Comparison of ENCODE assay signal across 16 mouse cellular contexts in the genomic region with DNA sequence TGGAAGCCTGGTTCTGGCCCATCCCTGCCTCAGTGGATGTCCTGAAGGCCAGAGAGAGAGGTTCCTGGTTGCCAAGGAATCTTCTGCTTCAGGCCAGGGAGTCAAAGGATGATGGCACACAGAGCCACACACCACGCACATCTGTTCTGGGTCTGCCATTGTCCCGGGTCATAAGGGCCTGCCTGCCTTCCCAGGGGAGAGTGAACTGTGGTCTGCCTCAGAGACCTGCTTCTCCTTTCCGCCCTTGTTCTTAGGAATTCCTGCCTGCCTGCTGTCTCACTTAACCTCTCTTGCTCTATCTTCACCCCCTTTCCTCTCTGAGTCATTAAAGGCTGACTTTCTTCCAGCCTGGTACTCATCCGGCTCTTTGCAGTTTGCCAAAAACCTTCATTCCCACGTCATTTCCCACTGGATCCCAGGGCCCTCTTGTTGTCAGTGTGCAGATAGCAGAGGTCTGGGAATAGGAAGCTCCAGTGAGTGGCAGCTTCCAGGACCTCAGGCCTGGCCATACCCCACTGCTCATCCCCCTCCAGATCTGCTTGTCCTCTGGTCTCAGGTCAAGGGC. TPM values are rescaled to one million over a fixed set of nuclear protein-coding genes. Genes with fewer than 3 reads are reported as not detected.
DNase-seq lines count a peak whose midpoint lies in the region; ATAC-seq and TF ChIP-seq lines count a peak whose summit lies in the region.
"Had no signal": no experiment of that assay in that cellular context is flagged by ENCODE, and none has a peak within 500 bp of the region (broad histone marks: within the 10 kb centered on the region; RNA-seq: fewer than 3 reads in every experiment).

No protein-coding gene starts in this region.

- no peak overlapping the region for H3K4me3 ChIP-seq in liver, postnatal 0 days (ENCODE audit: low read depth, low read length)
- H3K4me3 ChIP-seq in liver, embryonic 11.5 days (ENCODE audit: low read depth, low read length), result no peak overlapping the region
- H3K4me3 ChIP-seq in embryonic fibroblast, embryonic 13.5 days (ENCODE audit: insufficient read depth, low read length), result no peak overlapping the region
- no peak overlapping the region for H3K4me3 ChIP-seq in forebrain, embryonic 11.5 days (ENCODE audit: low read depth, low read length)

- no peaks in the 10 kb centered on the region for H3K9me3 ChIP-seq in liver, postnatal 0 days (ENCODE audit: low read length)
- H3K9me3 ChIP-seq in liver, embryonic 11.5 days (ENCODE audit: control insufficient read depth, low read length), result no peaks in the 10 kb centered on the region
- H3K9me3 ChIP-seq in forebrain, embryonic 11.5 days (ENCODE audit: control insufficient read depth, low read length), result no peaks in the 10 kb centered on the region

- intact Hi-C loops in heart, postnatal 14 days (cut with DNase I), result no loop called here

- TF ChIP-seq CTCF in liver, postnatal 0 days (IDR thresholded peaks at IDR 0.05; ENCODE audit: low read depth), result no peak
- TF ChIP-seq CTCF in embryonic fibroblast, embryonic 13.5 days (IDR thresholded peaks at IDR 0.05; ENCODE audit: borderline replicate concordance, insufficient read depth, low read length), result no peak

- no peak for TF ChIP-seq POLR2A in embryonic fibroblast, embryonic 13.5 days (IDR thresholded peaks at IDR 0.05; ENCODE audit: low read depth, low read length)

- H3K9ac ChIP-seq in liver, postnatal 0 days (replicated peaks), result no peak overlapping the region
- no peak overlapping the region for H3K9ac ChIP-seq in liver, embryonic 11.5 days (ENCODE audit: low read depth, low read length)
- H3K9ac ChIP-seq in forebrain, embryonic 11.5 days (ENCODE audit: low read length), result no peak overlapping the region

- H3K4me1 ChIP-seq in liver, postnatal 0 days (ENCODE audit: insufficient read depth), result no peaks in the 10 kb centered on the region
- no peaks in the 10 kb centered on the region for H3K4me1 ChIP-seq in liver, embryonic 11.5 days (replicated peaks; ENCODE audit: control insufficient read depth, insufficient read depth, low read length)
- no peaks in the 10 kb centered on the region for H3K4me1 ChIP-seq in embryonic fibroblast, embryonic 13.5 days (ENCODE audit: control insufficient read depth, insufficient read depth, low read length)
- no peaks in the 10 kb centered on the region for H3K4me1 ChIP-seq in forebrain, embryonic 11.5 days (replicated peaks; ENCODE audit: control insufficient read depth, insufficient read depth, low read length)

- H3K36me3 ChIP-seq in liver, postnatal 0 days (replicated peaks; ENCODE audit: insufficient read depth, low read length), result no peaks in the 10 kb centered on the region
- H3K36me3 ChIP-seq in liver, embryonic 11.5 days (ENCODE audit: control insufficient read depth, insufficient read depth, low read length), result 0 out of 2 replicates have a peak, but pooled peaks cover 2% of the 10 kb centered on the region
- no peaks in the 10 kb centered on the region; the same call in 1 of the 2 replicates for H3K36me3 ChIP-seq in forebrain, embryonic 11.5 days (ENCODE audit: control insufficient read depth, insufficient read depth, low read length)

- DNase-seq in heart, adult 11 months, result peak; percentile 94
- no peak for DNase-seq in heart, postnatal 14 days
- no peak for DNase-seq in liver, postnatal 0 days
- no peak for DNase-seq in liver, embryonic 11.5 days (ENCODE audit: low spot score)
- DNase-seq in urinary bladder, postnatal 10 days (ENCODE audit: low spot score), result no peak
- DNase-seq in forebrain, embryonic 11.5 days (ENCODE audit: low spot score), result no peak
- DNase-seq: gastrocnemius, postnatal 10 days; kidney, adult 18-20 months; kidney, postnatal 14 days; retina, postnatal 1 day; right cerebral cortex, postnatal 4 days had no signal

- ATAC-seq in liver, postnatal 0 days, result peak; percentile 48; the same call in 1 of the 2 replicates
- ATAC-seq in liver, embryonic 11.5 days (replicated peaks; ENCODE audit: low FRiP score), result no peak
- ATAC-seq in forebrain, embryonic 11.5 days (replicated peaks; ENCODE audit: low FRiP score), result no peak
- ATAC-seq: CD4-positive, CD25-positive, alpha-beta regulatory T cell, adult 4 months; midbrain, embryonic 16.5 days had no signal

- no peak overlapping the region for H3K27ac ChIP-seq in liver, postnatal 0 days (ENCODE audit: low read depth)
- H3K27ac ChIP-seq in liver, embryonic 11.5 days (ENCODE audit: low read depth, low read length), result no peak overlapping the region
- peak overlapping the region; percentile 16; the same call in 1 of the 2 replicates for H3K27ac ChIP-seq in embryonic fibroblast, embryonic 13.5 days (ENCODE audit: insufficient read depth, low read length)
- H3K27ac ChIP-seq in forebrain, embryonic 11.5 days (ENCODE audit: low read depth, low read length), result no peak overlapping the region

- peak; percentile 53; the same call in 1 of the 2 replicates for TF ChIP-seq EP300 in liver, postnatal 0 days (IDR thresholded peaks at IDR 0.05; ENCODE audit: low read depth)

- no peaks in the 10 kb centered on the region for H3K27me3 ChIP-seq in liver, postnatal 0 days (ENCODE audit: insufficient read depth, low read length)
- no peaks in the 10 kb centered on the region for H3K27me3 ChIP-seq in liver, embryonic 11.5 days (replicated peaks; ENCODE audit: control insufficient read depth, insufficient read depth, low read length)
- no peaks in the 10 kb centered on the region for H3K27me3 ChIP-seq in forebrain, embryonic 11.5 days (ENCODE audit: control insufficient read depth, insufficient read depth, low read length)

- H3K4me2 ChIP-seq in liver, postnatal 0 days (ENCODE audit: low read depth, low read length), result no peak overlapping the region
- no peak overlapping the region for H3K4me2 ChIP-seq in liver, embryonic 11.5 days
- H3K4me2 ChIP-seq in forebrain, embryonic 11.5 days (ENCODE audit: low read depth, low read length, severe bottlenecking), result no peak overlapping the region

- 73% methylated on average over 5 of the region's 5 CpGs for WGBS in liver, postnatal 0 days (ENCODE audit: insufficient replicate concordance)
- WGBS in liver, embryonic 11.5 days, result 76% methylated on average over 5 of the region's 5 CpGs
- 77% methylated on average over 5 of the region's 5 CpGs for WGBS in forebrain, embryonic 11.5 days

RNA-seq across cellular contexts. Expression of a gene that starts 9.3 kb away (rescaled TPM):
- total RNA-seq in heart, postnatal 14 days (2021), result under 1 TPM; 0.12 to 0.67 TPM
- polyA plus RNA-seq in liver, postnatal 0 days (2015; fragmentation: Nextera tagmentation; extraction: Ambion mirVana), result 0.11 TPM in 1 of 2 replicates, not detected in the other
- 0.21 TPM in 1 of 2 replicates, not detected in the other for polyA plus RNA-seq in liver, embryonic 11.5 days (2014; fragmentation: Nextera tagmentation; extraction: Ambion mirVana)
- 3.6 and 3.7 TPM in 2 replicates for polyA plus RNA-seq in embryonic fibroblast, embryonic 13.5 days (2011; ENCODE audit: insufficient read length, low read depth, missing spikeins)
- 0.52 TPM in 1 of 2 replicates, not detected in the other for polyA plus RNA-seq in forebrain, embryonic 11.5 days (2014; fragmentation: Nextera tagmentation; extraction: Ambion mirVana)
- total RNA-seq: megakaryocyte-erythroid progenitor cell, adult 5-6 weeks had no signal

RNA-seq across cellular contexts. Expression of a gene that starts 22.4 kb away (rescaled TPM):
- 1 to 10 TPM; 2.7 to 4.1 TPM for total RNA-seq in heart, postnatal 14 days (2021)
- polyA plus RNA-seq in liver, postnatal 0 days (2015; fragmentation: Nextera tagmentation; extraction: Ambion mirVana), result 12.8 and 15.1 TPM in 2 replicates
- 10.0 and 10.4 TPM in 2 replicates for polyA plus RNA-seq in liver, embryonic 11.5 days (2014; fragmentation: Nextera tagmentation; extraction: Ambion mirVana)
- polyA plus RNA-seq in embryonic fibroblast, embryonic 13.5 days (2011; ENCODE audit: insufficient read length, low read depth, missing spikeins), result 1.1 TPM in 1 of 2 replicates, not detected in the other
- polyA plus RNA-seq in forebrain, embryonic 11.5 days (2014; fragmentation: Nextera tagmentation; extraction: Ambion mirVana), result 1.0 and 1.9 TPM in 2 replicates
- total RNA-seq: MEL had no signal

RNA-seq across cellular contexts. Expression of a gene that starts 38.7 kb away (rescaled TPM):
- total RNA-seq in heart, postnatal 14 days (2021), result 100 to 1,000 TPM; 106 to 118 TPM
- 40.0 and 40.4 TPM in 2 replicates for polyA plus RNA-seq in liver, postnatal 0 days (2015; fragmentation: Nextera tagmentation; extraction: Ambion mirVana)
- 65.2 and 71.1 TPM in 2 replicates for polyA plus RNA-seq in liver, embryonic 11.5 days (2014; fragmentation: Nextera tagmentation; extraction: Ambion mirVana)
- polyA plus RNA-seq in embryonic fibroblast, embryonic 13.5 days (2011; ENCODE audit: insufficient read length, low read depth, missing spikeins), result 58.6 and 78.6 TPM in 2 replicates
- 45.7 and 46.9 TPM in 2 replicates for polyA plus RNA-seq in forebrain, embryonic 11.5 days (2014; fragmentation: Nextera tagmentation; extraction: Ambion mirVana)

RNA-seq across cellular contexts. Expression of a gene that starts 47.2 kb away (rescaled TPM):
- total RNA-seq in heart, postnatal 14 days (2021), result 10 to 100 TPM; 34.6 to 39.4 TPM
- 18.5 and 18.7 TPM in 2 replicates for polyA plus RNA-seq in liver, postnatal 0 days (2015; fragmentation: Nextera tagmentation; extraction: Ambion mirVana)
- 21.7 and 22.9 TPM in 2 replicates for polyA plus RNA-seq in liver, embryonic 11.5 days (2014; fragmentation: Nextera tagmentation; extraction: Ambion mirVana)
- polyA plus RNA-seq in embryonic fibroblast, embryonic 13.5 days (2011; ENCODE audit: insufficient read length, low read depth, missing spikeins), result 88.6 and 115 TPM in 2 replicates
- polyA plus RNA-seq in forebrain, embryonic 11.5 days (2014; fragmentation: Nextera tagmentation; extraction: Ambion mirVana), result 6.9 and 8.2 TPM in 2 replicates

RNA-seq across cellular contexts. Expression of a gene that starts 56.6 kb away (rescaled TPM):
- under 1 TPM; 0.65 to 0.83 TPM for total RNA-seq in heart, postnatal 14 days (2021)
- polyA plus RNA-seq in liver, postnatal 0 days (2015; fragmentation: Nextera tagmentation; extraction: Ambion mirVana), result 0.13 and 0.19 TPM in 2 replicates
- 0.88 and 0.94 TPM in 2 replicates for polyA plus RNA-seq in liver, embryonic 11.5 days (2014; fragmentation: Nextera tagmentation; extraction: Ambion mirVana)
- not detected in 2 replicates for polyA plus RNA-seq in embryonic fibroblast, embryonic 13.5 days (2011; ENCODE audit: insufficient read length, low read depth, missing spikeins)
- 0.13 and 0.21 TPM in 2 replicates for polyA plus RNA-seq in forebrain, embryonic 11.5 days (2014; fragmentation: Nextera tagmentation; extraction: Ambion mirVana)
- total RNA-seq: megakaryocyte-erythroid progenitor cell, adult 5-6 weeks had no signal
